Mouse (Mus musculus) heart, adult 2 months (tissue): ENCODE results near the gene Iqschfp.

Experiments
- CTCF ChIP-seq: fragments of 200-600 bp; IDR thresholded peaks from 2 replicates; pipeline ENCODE4 v1.8.1; 2022; ENCODE audit warnings: antibody characterized with exemption, mild to moderate bottlenecking, moderate library complexity
- EP300 ChIP-seq: fragments of 200-500 bp; IDR thresholded peaks from 2 replicates; pipeline ENCODE4 v1.6.1; 2011; ENCODE audit warnings: low read depth, low read length, control low read depth; ENCODE audit not compliant: insufficient read depth
- POLR2A ChIP-seq: fragments of 200-500 bp; IDR thresholded peaks from 2 replicates; pipeline ENCODE4 v1.6.1; 2011; ENCODE audit warnings: mild to moderate bottlenecking, low read depth, low read length, control low read depth; ENCODE audit not compliant: insufficient read depth

DNA sequence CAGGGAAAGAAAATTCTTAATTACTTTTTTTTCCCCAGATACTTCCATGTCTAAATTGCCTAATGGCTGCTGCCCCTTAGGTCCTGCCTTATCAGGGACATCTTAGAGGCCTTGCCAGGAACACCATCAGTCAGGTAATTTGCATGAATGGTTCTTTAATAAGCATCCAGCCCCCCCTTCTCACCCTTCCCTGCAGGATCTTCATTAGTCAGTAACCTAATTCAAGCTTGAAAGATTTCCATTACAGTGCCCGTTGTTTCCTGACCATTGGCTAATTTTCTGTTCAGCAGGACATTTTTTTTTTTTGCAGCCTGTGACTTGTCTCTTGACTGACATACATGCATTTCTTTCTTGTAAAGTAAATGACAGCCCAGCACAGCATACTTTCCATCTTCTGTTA, 123.8 kb downstream of the Iqschfp start:
- TF ChIP-seq CTCF (no peak), POLR2A (no peak), EP300 (no peak)
